Mouse (Mus musculus): ENCODE data around the gene Ndufv1. TPM values are rescaled to one million over a fixed set of nuclear protein-coding genes. Genes with fewer than 3 reads are reported as not detected.
A peak's percentile ranks its signal among the peaks of the same experiment; 100 is the strongest.

Ndufv1 gene
- polyA plus RNA-seq, 1 experiment from 2014 or later, result 262 TPM

- no peaks in the 10 kb centered on the region for H3K27me3 ChIP-seq (ENCODE audit: control insufficient read depth, insufficient read depth, low read length)
- WGBS, result 24% methylated on average over 9 of the region's 9 CpGs
- no peak; the same call in 1 of the 2 replicates for ATAC-seq (ENCODE audit: low read depth)
- H3K9ac ChIP-seq (replicated peaks; ENCODE audit: low read depth, low read length), result 0 out of 2 replicates have a peak overlapping the region, but pooled peaks have one; percentile 1
- peaks cover 11% of the 10 kb centered on the region for H3K4me1 ChIP-seq (ENCODE audit: control insufficient read depth, insufficient read depth, low read length)
- peak overlapping the region; percentile 34; the same call in 1 of the 2 replicates for H3K4me2 ChIP-seq (ENCODE audit: low read depth, low read length)
- no peaks in the 10 kb centered on the region for H3K9me3 ChIP-seq (ENCODE audit: control insufficient read depth, low read length)
- peak overlapping the region; percentile 69 for H3K4me3 ChIP-seq (ENCODE audit: low read depth, low read length)
- no peak overlapping the region for H3K27ac ChIP-seq (ENCODE audit: low read depth, low read length)
- H3K36me3 ChIP-seq (ENCODE audit: control insufficient read depth, insufficient read depth, low read length), result peaks cover 19% of the 10 kb centered on the region; the same call in 1 of the 2 replicates
Observed at GRCm38 (mm10) chr19:4013066-4013465, 460 bp upstream of the Ndufv1 start.

DNA sequence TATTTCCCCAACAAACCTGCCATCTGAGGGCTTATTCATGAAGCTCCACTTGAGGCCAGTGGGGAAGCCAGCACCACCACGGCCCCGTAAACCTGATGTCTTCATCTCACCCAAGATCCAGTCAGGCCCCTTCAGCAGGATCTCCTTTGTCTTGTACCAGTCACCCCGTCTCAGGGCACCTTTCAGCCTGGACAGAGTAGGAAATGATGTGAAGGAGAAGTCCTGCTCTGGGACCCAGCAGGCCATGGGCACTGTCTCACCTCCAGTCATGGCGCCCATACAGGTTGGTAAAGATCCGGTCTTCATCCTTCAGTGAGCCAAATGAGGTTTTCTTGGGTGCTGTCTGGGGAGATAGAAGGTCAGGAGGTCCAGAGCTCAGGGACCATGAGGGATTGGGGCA is 1.5 kb downstream of the Ndufv1 start:
- Histone ChIP-seq H3K27me3 (ENCODE audit: control insufficient read depth, insufficient read depth, low read length) (no peaks in the 10 kb centered on the region), H3K4me3 (ENCODE audit: low read depth, low read length) (no peak overlapping the region), H3K27ac (ENCODE audit: low read depth, low read length) (no peak overlapping the region), H3K4me1 (ENCODE audit: control insufficient read depth, insufficient read depth, low read length) (peaks cover 11% of the 10 kb centered on the region), H3K9me3 (ENCODE audit: control insufficient read depth, low read length) (no peaks in the 10 kb centered on the region), H3K4me2 (ENCODE audit: low read depth, low read length) (no peak overlapping the region), H3K9ac (replicated peaks; ENCODE audit: low read depth, low read length) (no peak overlapping the region), H3K36me3 (ENCODE audit: control insufficient read depth, insufficient read depth, low read length) (peaks cover 34% of the 10 kb centered on the region)
- ATAC-seq (ENCODE audit: low read depth), result no peak
- 94% methylated on average over 5 of the region's 5 CpGs for WGBS

- Histone ChIP-seq H3K27me3 (ENCODE audit: control insufficient read depth, insufficient read depth, low read length) (no peaks in the 10 kb centered on the region), H3K9ac (replicated peaks; ENCODE audit: low read depth, low read length) (no peak overlapping the region; the same call in 1 of the 2 replicates), H3K9me3 (ENCODE audit: control insufficient read depth, low read length) (no peaks in the 10 kb centered on the region), H3K36me3 (ENCODE audit: control insufficient read depth, insufficient read depth, low read length) (peaks cover 35% of the 10 kb centered on the region), H3K4me1 (ENCODE audit: control insufficient read depth, insufficient read depth, low read length) (peaks cover 7% of the 10 kb centered on the region), H3K27ac (ENCODE audit: low read depth, low read length) (no peak overlapping the region), H3K4me3 (ENCODE audit: low read depth, low read length) (no peak overlapping the region), H3K4me2 (ENCODE audit: low read depth, low read length) (no peak overlapping the region)
- 95% methylated on average over 8 of the region's 8 CpGs for WGBS
- no peak for ATAC-seq (ENCODE audit: low read depth)
Observed at GRCm38 (mm10) chr19:4005971-4006370, 6.6 kb downstream of the Ndufv1 start.

- WGBS, result 92% methylated on average over 9 of the region's 9 CpGs
Observed at GRCm38 (mm10) chr19:4005091-4005490, 7.5 kb downstream of the Ndufv1 start.

GRCm38 (mm10) chr19:4004331-4004730 is 8.3 kb downstream of the Ndufv1 start:
- 84% methylated on average over 15 of the region's 15 CpGs for WGBS
- no peaks in the 10 kb centered on the region for H3K27me3 ChIP-seq (ENCODE audit: control insufficient read depth, insufficient read depth, low read length)
- no peak overlapping the region for H3K27ac ChIP-seq (ENCODE audit: low read depth, low read length)
- H3K9ac ChIP-seq (replicated peaks; ENCODE audit: low read depth, low read length), result no peak overlapping the region
- no peak overlapping the region for H3K4me3 ChIP-seq (ENCODE audit: low read depth, low read length)
- ATAC-seq (ENCODE audit: low read depth), result no peak
- H3K4me2 ChIP-seq (ENCODE audit: low read depth, low read length), result no peak overlapping the region
- H3K36me3 ChIP-seq (ENCODE audit: control insufficient read depth, insufficient read depth, low read length), result peaks cover 25% of the 10 kb centered on the region
- peaks cover 7% of the 10 kb centered on the region for H3K4me1 ChIP-seq (ENCODE audit: control insufficient read depth, insufficient read depth, low read length)
- H3K9me3 ChIP-seq (ENCODE audit: control insufficient read depth, low read length), result no peaks in the 10 kb centered on the region

More at GRCm38 (mm10) chr19:4005091-4005490, 7.5 kb downstream of the Ndufv1 start:
- H3K9me3 ChIP-seq (ENCODE audit: control insufficient read depth, low read length), result no peaks in the 10 kb centered on the region
- H3K4me3 ChIP-seq (ENCODE audit: low read depth, low read length), result no peak overlapping the region
- no peak for ATAC-seq (ENCODE audit: low read depth)
- no peak overlapping the region for H3K27ac ChIP-seq (ENCODE audit: low read depth, low read length)
- H3K36me3 ChIP-seq (ENCODE audit: control insufficient read depth, insufficient read depth, low read length), result peaks cover 31% of the 10 kb centered on the region
- H3K9ac ChIP-seq (replicated peaks; ENCODE audit: low read depth, low read length), result no peak overlapping the region
- H3K4me2 ChIP-seq (ENCODE audit: low read depth, low read length), result no peak overlapping the region
- H3K4me1 ChIP-seq (ENCODE audit: control insufficient read depth, insufficient read depth, low read length), result peaks cover 7% of the 10 kb centered on the region
- no peaks in the 10 kb centered on the region for H3K27me3 ChIP-seq (ENCODE audit: control insufficient read depth, insufficient read depth, low read length)

DNA sequence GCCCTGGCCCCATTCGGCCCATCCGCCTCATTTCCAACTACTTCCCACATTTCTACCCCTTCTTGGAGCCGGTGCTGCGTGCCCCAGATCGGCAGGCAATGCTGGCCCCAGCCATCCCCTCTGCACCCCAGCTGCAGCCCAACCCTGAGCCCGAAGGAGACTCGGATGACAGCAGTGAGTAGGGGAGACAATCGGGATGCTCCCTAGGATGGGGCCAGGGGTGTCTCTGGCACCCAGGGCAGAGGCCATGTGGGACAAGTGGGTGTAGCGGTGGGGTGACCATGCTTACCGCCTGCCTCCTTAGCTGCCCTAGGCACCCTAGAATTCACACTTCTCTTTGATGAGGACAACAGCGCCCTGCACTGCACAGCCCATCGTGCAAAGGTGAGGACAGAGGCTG is 9.0 kb downstream of the Ndufv1 start:
- peaks cover 19% of the 10 kb centered on the region for H3K36me3 ChIP-seq (ENCODE audit: control insufficient read depth, insufficient read depth, low read length)
- no peaks in the 10 kb centered on the region for H3K9me3 ChIP-seq (ENCODE audit: control insufficient read depth, low read length)
- peaks cover 7% of the 10 kb centered on the region for H3K4me1 ChIP-seq (ENCODE audit: control insufficient read depth, insufficient read depth, low read length)
- no peak overlapping the region for H3K4me3 ChIP-seq (ENCODE audit: low read depth, low read length)
- WGBS, result 83% methylated on average over 12 of the region's 12 CpGs
- no peak overlapping the region for H3K4me2 ChIP-seq (ENCODE audit: low read depth, low read length)
- no peak overlapping the region for H3K27ac ChIP-seq (ENCODE audit: low read depth, low read length)
- no peak for ATAC-seq (ENCODE audit: low read depth)
- no peak overlapping the region for H3K9ac ChIP-seq (replicated peaks; ENCODE audit: low read depth, low read length)
- no peaks in the 10 kb centered on the region for H3K27me3 ChIP-seq (ENCODE audit: control insufficient read depth, insufficient read depth, low read length)

- 91% methylated on average over 1 of the region's 1 CpGs for WGBS
- H3K36me3 ChIP-seq (ENCODE audit: control insufficient read depth, insufficient read depth, low read length), result peaks cover 17% of the 10 kb centered on the region
- H3K9me3 ChIP-seq (ENCODE audit: control insufficient read depth, low read length), result no peaks in the 10 kb centered on the region
- H3K27me3 ChIP-seq (ENCODE audit: control insufficient read depth, insufficient read depth, low read length), result no peaks in the 10 kb centered on the region
- H3K4me2 ChIP-seq (ENCODE audit: low read depth, low read length), result no peak within 1 kb of the TSS
- peaks cover 7% of the 10 kb centered on the region for H3K4me1 ChIP-seq (ENCODE audit: control insufficient read depth, insufficient read depth, low read length)
- H3K27ac ChIP-seq (ENCODE audit: low read depth, low read length), result no peak within 1 kb of the TSS
- no peak within 1 kb of the TSS for H3K9ac ChIP-seq (replicated peaks; ENCODE audit: low read depth, low read length)
- no peak for ATAC-seq (ENCODE audit: low read depth)
- H3K4me3 ChIP-seq (ENCODE audit: low read depth, low read length), result no peak within 1 kb of the TSS
Observed at GRCm38 (mm10) chr19:4003112-4003511, 9.5 kb downstream of the Ndufv1 start, which contains the start of gene Doc2g. Doc2g (plus strand) TSS chr19:4003313.

DNA sequence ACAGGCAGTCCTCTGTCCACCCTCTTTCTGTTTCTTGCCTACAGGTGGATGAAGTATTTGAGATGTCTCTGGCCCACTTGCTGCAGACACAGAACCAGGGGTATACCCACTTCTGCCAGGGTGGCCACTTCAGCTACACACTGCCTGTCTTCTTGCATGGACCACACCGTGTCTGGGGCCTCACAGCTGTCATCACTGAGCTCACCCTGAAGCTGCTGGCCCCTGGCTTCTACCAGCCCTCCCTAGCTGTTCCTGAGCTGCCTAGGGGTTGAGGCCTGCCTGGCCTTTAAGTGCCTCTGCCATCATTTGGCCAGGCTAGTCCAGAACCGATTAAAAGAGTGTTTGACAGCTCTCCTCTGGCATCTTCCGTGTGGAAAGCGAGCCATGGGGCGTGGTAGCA is 10.9 kb downstream of the Ndufv1 start:
- Histone ChIP-seq H3K4me2 (ENCODE audit: low read depth, low read length) (peak overlapping the region; percentile 85; the same call in 1 of the 2 replicates), H3K27me3 (ENCODE audit: control insufficient read depth, insufficient read depth, low read length) (no peaks in the 10 kb centered on the region), H3K4me1 (ENCODE audit: control insufficient read depth, insufficient read depth, low read length) (peaks cover 7% of the 10 kb centered on the region), H3K36me3 (ENCODE audit: control insufficient read depth, insufficient read depth, low read length) (peaks cover 7% of the 10 kb centered on the region), H3K9ac (replicated peaks; ENCODE audit: low read depth, low read length) (no peak overlapping the region), H3K27ac (ENCODE audit: low read depth, low read length) (0 out of 2 replicates have a peak overlapping the region, but pooled peaks have one; percentile 95), H3K9me3 (ENCODE audit: control insufficient read depth, low read length) (no peaks in the 10 kb centered on the region), H3K4me3 (ENCODE audit: low read depth, low read length) (no peak overlapping the region)
- ATAC-seq (ENCODE audit: low read depth), result no peak
- WGBS, result 88% methylated on average over 5 of the region's 5 CpGs

- ATAC-seq (ENCODE audit: low read depth), result peak; percentile 9; the same call in 1 of the 2 replicates
- 14% methylated on average over 17 of the region's 17 CpGs for WGBS
- Histone ChIP-seq H3K4me2 (ENCODE audit: low read depth, low read length) (peak overlapping the region; percentile 85), H3K9ac (replicated peaks; ENCODE audit: low read depth, low read length) (peak overlapping the region; percentile 90), H3K27ac (ENCODE audit: low read depth, low read length) (peak overlapping the region; percentile 95), H3K9me3 (ENCODE audit: control insufficient read depth, low read length) (no peaks in the 10 kb centered on the region), H3K4me1 (ENCODE audit: control insufficient read depth, insufficient read depth, low read length) (peaks cover 7% of the 10 kb centered on the region), H3K36me3 (ENCODE audit: control insufficient read depth, insufficient read depth, low read length) (peaks cover under 1% of the 10 kb centered on the region; the same call in 1 of the 2 replicates), H3K27me3 (ENCODE audit: control insufficient read depth, insufficient read depth, low read length) (no peaks in the 10 kb centered on the region), H3K4me3 (ENCODE audit: low read depth, low read length) (peak overlapping the region; percentile 69)
Observed at GRCm38 (mm10) chr19:4000949-4001525, 11.6 kb downstream of the Ndufv1 start.
